Mouse (Mus musculus): ENCODE measurements around the gene D10Wsu102e. TPM values are rescaled to one million over a fixed set of nuclear protein-coding genes. Genes with fewer than 3 reads are reported as not detected.
"Not testable (repeated sequence)": the region's sequence is repeated elsewhere in the genome, so short reads cannot be mapped to it uniquely, and the experiment has no call there.

D10Wsu102e gene
- polyA plus RNA-seq, 1 experiment = 0.75 TPM

DNA sequence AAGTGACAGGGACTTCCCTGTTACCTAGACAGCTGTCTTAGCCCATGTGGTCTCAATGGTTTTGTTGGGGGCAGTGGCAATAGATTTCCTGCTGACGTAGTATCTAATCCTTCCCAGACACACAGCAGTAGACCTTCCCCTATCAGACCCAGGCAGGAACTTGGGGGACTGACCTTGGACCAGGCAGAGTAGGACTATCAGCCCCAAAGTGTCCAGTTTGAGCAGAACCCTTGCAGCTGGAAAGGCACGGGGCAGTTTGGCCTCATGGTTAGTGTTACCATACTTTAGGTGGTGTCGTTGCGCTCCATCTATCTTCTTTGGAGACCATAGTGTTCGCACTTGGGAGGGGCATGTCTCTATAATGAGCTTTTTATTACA, 13.7 kb upstream of the D10Wsu102e start:
- TF ChIP-seq FOSL1 (IDR thresholded peaks at IDR 0.05; ENCODE audit: insufficient read depth, low read length, poor library complexity, severe bottlenecking) (no peak), MYOG (IDR thresholded peaks at IDR 0.05; ENCODE audit: control insufficient read depth, extremely low read depth, insufficient read length) (no peak)
- no peaks in the 10 kb centered on the region for H3K79me3 ChIP-seq (ENCODE audit: low read depth)
- H3ac ChIP-seq (ENCODE audit: control insufficient read depth, insufficient read length, low read depth) = no peak overlapping the region
- no peaks in the 10 kb centered on the region for H3K36me3 ChIP-seq (ENCODE audit: control insufficient read depth, insufficient read depth)
- no peak overlapping the region for H3K4me3 ChIP-seq (ENCODE audit: insufficient read depth, poor library complexity, severe bottlenecking)
- no peaks in the 10 kb centered on the region for H3K27me3 ChIP-seq (ENCODE audit: control insufficient read depth, insufficient read depth, insufficient read length)
- no peaks in the 10 kb centered on the region for H3K79me2 ChIP-seq (ENCODE audit: control insufficient read depth, insufficient read depth)

DNA sequence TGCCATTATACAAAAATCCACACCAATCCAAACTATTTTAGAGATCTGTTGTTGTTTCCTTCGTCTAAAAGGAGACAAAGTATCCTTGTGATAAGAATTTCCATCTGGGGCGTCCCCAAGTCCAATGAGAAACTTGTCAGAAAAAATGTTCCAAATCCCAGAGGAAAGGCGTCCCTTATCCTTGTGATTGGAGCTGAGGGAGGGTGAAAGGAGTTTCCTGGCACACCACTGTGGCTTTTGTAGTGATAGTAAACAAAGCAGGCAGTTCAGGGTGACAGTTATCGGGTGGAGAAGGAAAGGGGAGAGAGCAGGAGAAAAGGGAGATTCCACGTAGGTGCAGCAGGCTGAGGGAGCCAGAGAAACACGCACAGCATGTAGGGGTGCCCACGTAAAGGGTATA, 12.5 kb upstream of the D10Wsu102e start:
- no peaks in the 10 kb centered on the region for H3K79me3 ChIP-seq (ENCODE audit: low read depth)
- TF ChIP-seq FOSL1 (IDR thresholded peaks at IDR 0.05; ENCODE audit: insufficient read depth, low read length, poor library complexity, severe bottlenecking) (no peak), MYOG (IDR thresholded peaks at IDR 0.05; ENCODE audit: control insufficient read depth, extremely low read depth, insufficient read length) (no peak), CEBPB (IDR thresholded peaks at IDR 0.05; ENCODE audit: low read depth) (no peak), MAX (IDR thresholded peaks at IDR 0.05) (no peak), CTCF (IDR thresholded peaks at IDR 0.05; ENCODE audit: control insufficient read depth, insufficient read depth, insufficient read length) (no peak)
- no peak overlapping the region for H3ac ChIP-seq (ENCODE audit: control insufficient read depth, insufficient read length, low read depth)
- H3K27me3 ChIP-seq (ENCODE audit: control insufficient read depth, insufficient read depth, insufficient read length) = no peaks in the 10 kb centered on the region
- H3K79me2 ChIP-seq (ENCODE audit: control insufficient read depth, insufficient read depth) = no peaks in the 10 kb centered on the region
- H3K36me3 ChIP-seq (ENCODE audit: control insufficient read depth, insufficient read depth) = no peaks in the 10 kb centered on the region
- H3K4me3 ChIP-seq (ENCODE audit: insufficient read depth, poor library complexity, severe bottlenecking) = no peak overlapping the region

DNA sequence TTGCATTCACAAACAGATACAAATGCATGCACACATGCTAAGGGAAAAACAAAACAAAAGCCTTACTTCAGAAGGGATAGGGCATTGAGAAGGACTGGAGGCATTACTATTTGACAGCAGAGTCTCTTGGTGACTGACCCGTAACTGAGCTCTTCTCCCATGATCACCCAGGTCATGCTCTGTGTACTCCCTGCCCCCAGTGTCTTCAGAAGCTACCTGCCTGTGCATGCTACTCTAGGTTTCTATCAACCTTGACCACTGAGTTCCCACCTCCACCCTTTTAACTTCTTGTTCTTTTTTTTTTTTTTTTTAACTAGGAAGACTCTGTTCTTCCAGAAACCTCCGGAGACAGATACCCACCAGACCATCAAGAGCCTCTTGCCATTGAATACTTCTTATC, 9.3 kb upstream of the D10Wsu102e start:
- no peak overlapping the region for H3K4me3 ChIP-seq (ENCODE audit: insufficient read depth, poor library complexity, severe bottlenecking)
- H3ac ChIP-seq (ENCODE audit: control insufficient read depth, insufficient read length, low read depth) = no peak overlapping the region
- H3K27me3 ChIP-seq (ENCODE audit: control insufficient read depth, insufficient read depth, insufficient read length) = no peaks in the 10 kb centered on the region
- no peaks in the 10 kb centered on the region for H3K79me2 ChIP-seq (ENCODE audit: control insufficient read depth, insufficient read depth)
- H3K36me3 ChIP-seq (ENCODE audit: control insufficient read depth, insufficient read depth) = no peaks in the 10 kb centered on the region
- TF ChIP-seq CEBPB (IDR thresholded peaks at IDR 0.05; ENCODE audit: low read depth) (no peak), USF1 (IDR thresholded peaks at IDR 0.05; ENCODE audit: low read depth) (no peak), MYOG (IDR thresholded peaks at IDR 0.05; ENCODE audit: control insufficient read depth, extremely low read depth, insufficient read length) (no peak), FOSL1 (IDR thresholded peaks at IDR 0.05; ENCODE audit: insufficient read depth, low read length, poor library complexity, severe bottlenecking) (no peak), MAX (IDR thresholded peaks at IDR 0.05) (no peak), CTCF (IDR thresholded peaks at IDR 0.05; ENCODE audit: control insufficient read depth, insufficient read depth, insufficient read length) (no peak), MYOD1 (IDR thresholded peaks at IDR 0.05; ENCODE audit: control insufficient read depth, insufficient read length, low read depth) (no peak)
- H3K79me3 ChIP-seq (ENCODE audit: low read depth) = no peaks in the 10 kb centered on the region

DNA sequence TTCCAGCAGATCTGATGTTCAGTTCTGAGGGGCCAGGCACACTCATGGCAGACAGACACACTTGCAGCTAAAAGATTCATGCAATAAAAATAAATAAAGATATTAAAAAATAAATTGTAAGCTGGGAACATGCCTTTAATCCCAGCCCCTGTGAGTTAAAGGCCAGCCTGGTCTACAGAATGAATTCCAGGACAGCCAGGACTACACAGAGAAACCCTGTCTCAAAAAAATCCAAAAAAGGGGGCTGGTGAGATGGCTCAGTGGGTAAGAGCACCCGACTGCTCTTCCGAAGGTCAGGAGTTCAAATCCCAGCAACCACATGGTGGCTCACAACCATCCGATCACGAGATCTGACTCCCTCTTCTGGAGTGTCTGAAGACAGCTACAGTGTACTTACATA, 8.2 kb upstream of the D10Wsu102e start:
- H3ac ChIP-seq (ENCODE audit: control insufficient read depth, insufficient read length, low read depth); H3K36me3 ChIP-seq (ENCODE audit: control insufficient read depth, insufficient read depth); H3K27me3 ChIP-seq (ENCODE audit: control insufficient read depth, insufficient read depth, insufficient read length); H3K79me3 ChIP-seq (ENCODE audit: low read depth); H3K79me2 ChIP-seq (ENCODE audit: control insufficient read depth, insufficient read depth); H3K4me3 ChIP-seq (ENCODE audit: insufficient read depth, poor library complexity, severe bottlenecking): not testable (repeated sequence)

DNA sequence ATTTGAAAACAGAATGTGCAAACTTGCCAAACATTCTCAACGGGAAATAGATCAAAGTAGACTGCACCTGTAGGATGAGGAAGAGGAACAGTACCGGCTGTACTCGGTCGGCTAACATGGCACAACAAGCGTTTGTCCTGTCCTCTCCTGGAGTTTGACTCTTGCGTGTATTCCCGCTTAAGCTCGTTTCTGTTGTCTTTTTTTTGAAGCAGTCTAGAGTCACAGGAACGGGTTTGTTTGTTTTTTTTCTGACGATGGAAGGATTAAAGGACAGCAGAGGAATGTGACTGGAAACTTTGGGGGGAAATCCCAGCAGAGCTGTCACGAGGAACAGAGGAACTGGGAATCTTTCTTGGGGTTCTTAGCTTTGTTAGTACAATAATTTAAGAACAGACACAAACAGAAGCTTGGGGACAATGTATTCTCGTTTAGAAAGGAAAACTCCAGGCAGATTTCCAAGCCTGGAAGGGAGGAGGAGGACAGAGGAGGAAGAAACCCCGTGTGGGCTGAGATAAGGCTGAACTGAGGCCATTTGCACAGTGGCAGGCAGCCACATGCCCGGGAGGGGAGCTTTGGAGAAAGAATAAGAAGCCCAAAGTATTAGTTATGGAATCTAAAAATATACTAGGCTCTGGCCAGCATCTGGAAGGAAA, 6.2 kb upstream of the D10Wsu102e start:
- Histone ChIP-seq H3K79me3 (ENCODE audit: low read depth) (no peaks in the 10 kb centered on the region), H3K27me3 (ENCODE audit: control insufficient read depth, insufficient read depth, insufficient read length) (no peaks in the 10 kb centered on the region)
- TF ChIP-seq CTCF (IDR thresholded peaks at IDR 0.05; ENCODE audit: control insufficient read depth, insufficient read depth, insufficient read length) (no peak), MYOG (IDR thresholded peaks at IDR 0.05; ENCODE audit: control insufficient read depth, extremely low read depth, insufficient read length) (no peak), FOSL1 (IDR thresholded peaks at IDR 0.05; ENCODE audit: insufficient read depth, low read length, poor library complexity, severe bottlenecking) (no peak), MYOD1 (IDR thresholded peaks at IDR 0.05; ENCODE audit: control insufficient read depth, insufficient read length, low read depth) (no peak), MAX (IDR thresholded peaks at IDR 0.05) (no peak), USF1 (IDR thresholded peaks at IDR 0.05; ENCODE audit: low read depth) (no peak), CEBPB (IDR thresholded peaks at IDR 0.05; ENCODE audit: low read depth) (no peak)

DNA sequence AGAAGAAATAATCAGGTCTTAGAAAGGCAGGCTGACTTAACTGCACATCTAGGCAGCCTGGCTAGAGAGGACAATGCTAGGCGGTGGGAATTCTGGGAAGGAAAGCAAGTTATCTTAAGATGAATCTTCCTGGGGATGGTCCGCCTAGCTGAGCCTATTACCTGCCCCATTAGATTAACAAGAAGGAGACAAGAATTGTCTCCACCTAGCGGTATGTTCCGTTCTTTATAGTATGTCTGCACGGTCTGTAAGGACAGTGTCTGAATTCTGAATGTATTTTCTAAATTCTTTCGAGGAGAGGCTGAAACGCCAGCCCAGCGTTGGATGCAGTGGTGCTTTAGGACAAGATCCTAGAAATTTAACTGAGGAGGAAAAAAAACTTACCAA, 5.7 kb upstream of the D10Wsu102e start:
- H3ac ChIP-seq (ENCODE audit: control insufficient read depth, insufficient read length, low read depth) = no peak overlapping the region
- H3K36me3 ChIP-seq (ENCODE audit: control insufficient read depth, insufficient read depth) = no peaks in the 10 kb centered on the region
- H3K27me3 ChIP-seq (ENCODE audit: control insufficient read depth, insufficient read depth, insufficient read length) = no peaks in the 10 kb centered on the region
- H3K4me3 ChIP-seq (ENCODE audit: insufficient read depth, poor library complexity, severe bottlenecking) = no peak overlapping the region
- no peak for TF ChIP-seq FOSL1 (IDR thresholded peaks at IDR 0.05; ENCODE audit: insufficient read depth, low read length, poor library complexity, severe bottlenecking)
- TF ChIP-seq MYOG (IDR thresholded peaks at IDR 0.05; ENCODE audit: control insufficient read depth, extremely low read depth, insufficient read length) = no peak
- TF ChIP-seq MAX (IDR thresholded peaks at IDR 0.05) = no peak
- TF ChIP-seq USF1 (IDR thresholded peaks at IDR 0.05; ENCODE audit: low read depth) = no peak
- no peak for TF ChIP-seq CTCF (IDR thresholded peaks at IDR 0.05; ENCODE audit: control insufficient read depth, insufficient read depth, insufficient read length)
- no peak for TF ChIP-seq MYOD1 (IDR thresholded peaks at IDR 0.05; ENCODE audit: control insufficient read depth, insufficient read length, low read depth)
- no peak for TF ChIP-seq CEBPB (IDR thresholded peaks at IDR 0.05; ENCODE audit: low read depth)
- H3K79me2 ChIP-seq (ENCODE audit: control insufficient read depth, insufficient read depth) = no peaks in the 10 kb centered on the region
- no peaks in the 10 kb centered on the region for H3K79me3 ChIP-seq (ENCODE audit: low read depth)

More for the DNA sequence above, 6.2 kb upstream of the D10Wsu102e start:
- Histone ChIP-seq H3K36me3 (ENCODE audit: control insufficient read depth, insufficient read depth) (no peaks in the 10 kb centered on the region), H3K79me2 (ENCODE audit: control insufficient read depth, insufficient read depth) (no peaks in the 10 kb centered on the region), H3ac (ENCODE audit: control insufficient read depth, insufficient read length, low read depth) (peak overlapping the region; percentile 35), H3K4me3 (ENCODE audit: insufficient read depth, poor library complexity, severe bottlenecking) (no peak overlapping the region)

All from C2C12 (cell line).